Mouse (Mus musculus) B cell, adult 2 months (primary cell): ENCODE measurements around the gene Zfp738.
A peak's percentile ranks its signal among the peaks of the same experiment; 100 is the strongest.
"Not testable (repeated sequence)": the region's sequence is repeated elsewhere in the genome, so short reads cannot be mapped to it uniquely, and the experiment has no call there.

Experiments used
- DNase-seq, 2 experiments: peaks; one replicate each; pipeline ENCODE4 v3.0.0; 2022

Zfp738 gene

DNA sequence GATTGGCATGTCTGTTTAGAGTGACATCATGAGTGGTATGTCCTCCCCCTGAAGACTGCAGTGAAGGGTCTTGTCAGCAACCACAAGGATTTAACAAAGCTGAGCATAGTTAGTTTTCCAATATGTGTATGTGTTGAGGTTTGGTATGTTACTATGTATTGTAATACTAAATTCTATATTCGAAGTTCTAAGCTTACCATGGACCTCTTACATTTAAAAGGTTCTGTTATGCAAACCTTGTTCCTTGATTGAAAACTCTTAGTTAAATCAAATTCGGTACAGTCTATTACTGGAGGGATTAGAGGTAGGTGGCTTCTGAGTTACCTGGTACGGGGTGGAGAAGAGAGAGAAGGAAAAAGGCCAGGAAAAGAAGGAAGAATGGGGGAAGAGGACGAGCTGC, at the start of gene Zfp738:
TSS of gene Zfp738 (minus strand) at position 101 of the 400 bp plus-strand sequence.
- DNase-seq = no peak

- DNase-seq = not testable (repeated sequence)
These were observed 47.5 kb upstream of the Zfp738 start for GRCm38 (mm10) chr13:67734391-67734790.

- peak; percentile 15 for DNase-seq
These were observed 42.6 kb upstream of the Zfp738 start for GRCm38 (mm10) chr13:67729441-67729840.

DNA sequence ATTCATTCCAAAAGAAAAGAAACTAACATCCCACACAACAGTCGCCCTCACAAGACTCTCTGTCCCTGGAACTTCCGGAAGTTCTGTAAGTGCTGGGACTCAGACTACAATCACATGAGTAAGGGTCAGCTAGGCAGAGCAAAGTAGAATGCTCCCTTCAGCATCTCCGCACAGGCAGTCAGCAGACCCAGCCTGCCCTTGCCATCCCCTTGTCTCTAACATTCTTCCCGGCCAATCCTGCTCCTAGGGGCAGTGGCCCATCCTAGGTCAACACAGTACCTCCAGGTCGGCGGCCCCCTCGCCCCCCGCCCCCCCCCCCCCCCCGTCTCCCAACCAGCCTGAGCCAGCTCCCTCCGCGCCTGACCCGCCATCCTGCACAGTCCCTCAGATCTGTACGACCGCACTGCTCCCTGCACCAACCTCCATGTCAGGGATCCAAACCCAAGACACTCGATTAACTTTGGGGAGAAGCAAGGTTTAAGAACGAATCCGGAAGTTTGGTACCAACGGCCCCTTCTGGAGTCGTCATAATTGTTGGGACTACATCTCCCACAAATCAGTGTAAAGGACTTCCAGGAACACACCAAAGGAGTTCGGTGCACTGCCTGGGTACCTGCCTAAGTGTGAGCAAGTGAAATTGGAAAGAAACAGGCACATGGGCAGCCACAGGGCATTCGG, 41.9 kb upstream of the Zfp738 start, which contains the start of gene Zfp65:
TSS of gene Zfp65 (minus strand) at position 533 of the 678 bp plus-strand sequence.
- peak; percentile 42 for DNase-seq

GRCm38 (mm10) chr13:67728106-67728505, 41.2 kb upstream of the Zfp738 start:
- DNase-seq = no peak

GRCm38 (mm10) chr13:67725331-67725730, 38.5 kb upstream of the Zfp738 start:
- DNase-seq = not testable (repeated sequence)

- peak; percentile 89 to 93 for DNase-seq
These were observed 37.1 kb upstream of the Zfp738 start for GRCm38 (mm10) chr13:67723848-67724479.

- not testable (repeated sequence) for DNase-seq
These were observed 3.0 kb downstream of the Zfp738 start for GRCm38 (mm10) chr13:67683841-67684240.

- DNase-seq = peak; percentile 85 to 89
These were observed 3.7 kb downstream of the Zfp738 start for GRCm38 (mm10) chr13:67682959-67683735.

- no peak for DNase-seq
These were observed 12.0 kb downstream of the Zfp738 start for GRCm38 (mm10) chr13:67674902-67675301.

- DNase-seq = no peak
These were observed 34.4 kb downstream of the Zfp738 start for GRCm38 (mm10) chr13:67652496-67652895.

DNA sequence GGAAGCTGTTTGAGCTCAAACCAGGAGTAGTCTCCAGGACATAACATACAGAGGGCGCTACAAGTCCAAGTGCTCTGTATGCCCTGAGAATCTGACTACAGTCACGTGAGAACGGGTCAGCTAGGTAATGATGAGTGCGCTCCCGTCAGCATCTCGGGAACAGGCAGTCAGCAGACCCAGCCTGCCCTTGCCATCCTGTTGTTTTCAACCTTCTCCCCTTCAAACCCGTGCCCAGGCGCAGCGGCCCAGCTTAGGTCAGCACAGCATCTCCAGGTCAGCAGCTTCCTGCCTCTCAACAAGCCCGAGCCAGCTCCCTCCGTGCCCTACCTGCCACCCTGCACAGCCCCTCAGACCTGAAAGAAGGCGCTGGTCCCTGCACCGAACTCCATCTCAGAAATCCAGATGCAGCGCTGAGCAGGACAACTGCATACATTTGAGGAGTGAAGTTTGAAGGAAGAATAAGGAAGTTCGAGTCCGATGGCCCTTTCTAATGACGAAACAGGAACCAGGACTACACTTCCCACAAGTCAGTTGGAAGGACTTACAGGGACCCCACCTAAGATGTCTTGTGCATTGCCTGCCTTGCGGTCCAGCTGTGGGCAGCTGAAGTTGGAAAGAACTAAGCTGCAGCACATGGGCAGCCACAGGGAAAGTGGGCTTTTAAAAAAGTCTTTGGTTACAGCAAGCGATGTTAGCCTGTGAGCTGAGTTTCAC, 49.4 kb downstream of the Zfp738 start, which contains the start of the genes Gm49345 and Zfp729a:
TSS of gene Gm49345 (minus strand) at position 476 of the 714 bp plus-strand sequence.
TSS of gene Zfp729a (minus strand) at position 498 of the 714 bp plus-strand sequence.
- peak; percentile 84 to 88 for DNase-seq

- no peak for DNase-seq
These were observed 76.8 kb downstream of the Zfp738 start for GRCm38 (mm10) chr13:67610108-67610507.

DNA sequence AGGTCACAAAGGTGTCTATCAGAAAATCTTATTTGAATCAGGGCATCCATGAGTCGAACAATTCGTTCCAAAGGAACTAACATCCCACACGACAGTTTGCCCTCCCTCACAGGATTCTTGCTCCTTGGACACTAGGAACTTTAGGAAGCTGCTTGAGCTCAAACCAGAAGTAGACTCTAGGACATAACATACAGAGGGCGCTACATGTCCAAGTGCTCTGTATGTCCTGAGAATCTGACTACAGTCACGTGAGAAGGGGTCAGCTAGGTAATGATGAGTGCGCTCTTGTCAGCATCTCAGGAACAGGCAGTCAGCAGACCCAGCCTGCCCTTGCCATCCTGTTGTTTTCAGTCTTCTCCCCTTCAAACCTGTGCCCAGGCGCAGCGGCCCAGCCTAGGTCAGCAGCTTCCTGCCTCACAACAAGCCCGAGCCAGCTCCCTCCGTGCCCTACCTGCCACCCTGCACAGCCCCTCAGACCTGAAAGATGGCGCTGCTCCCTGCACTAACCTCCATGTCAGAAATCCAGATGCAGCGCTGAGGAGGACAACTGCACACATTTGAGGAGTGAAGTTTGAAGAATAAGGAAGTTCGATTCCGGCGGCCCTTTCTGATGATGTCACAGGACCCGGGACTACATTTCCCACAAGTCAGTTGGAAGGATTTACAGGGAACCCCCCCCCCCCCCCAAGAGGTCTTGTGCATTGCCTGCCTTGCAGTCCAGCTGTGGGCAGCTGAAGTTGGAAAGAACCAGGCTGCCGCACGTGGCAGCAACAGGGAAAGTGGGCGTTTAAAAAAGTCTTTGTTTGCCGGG, 77.6 kb downstream of the Zfp738 start, which contains the start of gene Zfp729b:
TSS of gene Zfp729b (minus strand) at position 642 of the 811 bp plus-strand sequence.
- DNase-seq = peak; percentile 95 to 97
